Mouse (Mus musculus): ENCODE measurements around the gene Map3k3. TPM values are rescaled to one million over a fixed set of nuclear protein-coding genes. Genes with fewer than 3 reads are reported as not detected.

Map3k3 gene
- total and polyA plus RNA-seq, 3 experiments: 28.8 to 34.1 (median 32.3) TPM

GRCm38 (mm10) chr11:106158081-106158929, 73.9 kb downstream of the Map3k3 start (continued):
- 0 out of 2 replicates have a peak, but pooled peaks have one; percentile 35 for TF ChIP-seq CHD2 (IDR thresholded peaks at IDR 0.05; ENCODE audit: low read length)
- TF ChIP-seq GABPA (IDR thresholded peaks at IDR 0.05; ENCODE audit: insufficient replicate concordance, low read depth, low read length): no peak
- TF ChIP-seq ZC3H11A (IDR thresholded peaks at IDR 0.05; ENCODE audit: low read depth, low read length): no peak
- TF ChIP-seq USF1 (IDR thresholded peaks at IDR 0.05; ENCODE audit: low read depth, low read length): no peak
- TF ChIP-seq ZNF384 (IDR thresholded peaks at IDR 0.05; ENCODE audit: low read depth, low read length): no peak
- no peak for TF ChIP-seq MXI1 (IDR thresholded peaks at IDR 0.05; ENCODE audit: low read depth, low read length)
- no peak for TF ChIP-seq JUND (conservative IDR thresholded peaks at IDR 0.05; ENCODE audit: low read depth, low read length)
- no peak for TF ChIP-seq NRF1 (IDR thresholded peaks at IDR 0.05; ENCODE audit: low read depth, low read length)
- TF ChIP-seq ETS1 (conservative IDR thresholded peaks at IDR 0.05; ENCODE audit: low read depth, low read length): no peak
- TF ChIP-seq CTCF (conservative IDR thresholded peaks at IDR 0.05 in 1 of 2, IDR thresholded peaks at IDR 0.05 in 1 of 2; ENCODE audit: low read depth in 2 of 2, low read length in 2 of 2): peak; percentile 7 to 85; a peak in 2 of 4 replicates
- TF ChIP-seq RAD21 (IDR thresholded peaks at IDR 0.05; ENCODE audit: low read depth, low read length): peak; percentile 82

GRCm38 (mm10) chr11:106158930-106159215, 74.5 kb downstream of the Map3k3 start:
- Histone ChIP-seq H3K4me1 (ENCODE audit: control insufficient read depth in 1 of 2, insufficient read depth in 2 of 2) (peaks cover 31 to 65% of the 10 kb centered on the region in 2 experiments), H3K79me2 (replicated peaks; ENCODE audit: control insufficient read depth, extremely low read depth, insufficient read depth, poor library complexity, severe bottlenecking) (peaks cover 29% of the 10 kb centered on the region), H3K4me3 (replicated peaks in 1 of 3; ENCODE audit: low read depth in 2 of 3, low read length in 2 of 3, poor library complexity in 1 of 3) (peak overlapping the region; percentile 79 to 90 (median 85)), H3K9me3 (replicated peaks; ENCODE audit: low read length) (no peaks in the 10 kb centered on the region), H3K9ac (ENCODE audit: insufficient read depth, low read depth) (peak overlapping the region; percentile 96), H3K4me2 (ENCODE audit: insufficient read depth, low read depth, poor library complexity, severe bottlenecking) (peak overlapping the region; percentile 78), H3K27ac (ENCODE audit: insufficient read depth, low read depth) (peak overlapping the region; percentile 90), H3K27me3 (replicated peaks) (no peaks in the 10 kb centered on the region), H3K36me3 (replicated peaks in 1 of 2; ENCODE audit: control insufficient read depth in 1 of 2, insufficient read depth in 1 of 2, low read length in 1 of 2) (peaks cover 51 to 62% of the 10 kb centered on the region in 2 experiments)
- DNase-seq (ENCODE audit: extremely low read depth): no peak
- no peak for TF ChIP-seq BHLHE40 (IDR thresholded peaks at IDR 0.05; ENCODE audit: low read depth, low read length)
- TF ChIP-seq PAX5 (IDR thresholded peaks at IDR 0.05; ENCODE audit: low read length): no peak
- TF ChIP-seq EP300 (IDR thresholded peaks at IDR 0.05; ENCODE audit: low read length): no peak
- peak; percentile 11; the same call in 1 of the 2 replicates for TF ChIP-seq CHD1 (IDR thresholded peaks at IDR 0.05; ENCODE audit: low read depth, low read length)
- TF ChIP-seq KAT2A (IDR thresholded peaks at IDR 0.05; ENCODE audit: insufficient replicate concordance, low read length): no peak
- TF ChIP-seq ZKSCAN1 (IDR thresholded peaks at IDR 0.05; ENCODE audit: borderline replicate concordance, low read depth, low read length): no peak
- no peak for TF ChIP-seq TCF12 (IDR thresholded peaks at IDR 0.05; ENCODE audit: low read depth, low read length)
- peak; percentile 40; the same call in 1 of the 2 replicates for TF ChIP-seq ZMIZ1 (IDR thresholded peaks at IDR 0.05; ENCODE audit: low read depth, low read length)
- no peak for TF ChIP-seq ETS1 (conservative IDR thresholded peaks at IDR 0.05; ENCODE audit: low read depth, low read length)
- TF ChIP-seq POLR2A (IDR thresholded peaks at IDR 0.05; ENCODE audit: low read depth, low read length): no peak
- peak; percentile 51 for TF ChIP-seq UBTF (IDR thresholded peaks at IDR 0.05; ENCODE audit: low read depth, low read length)
- TF ChIP-seq ZC3H11A (IDR thresholded peaks at IDR 0.05; ENCODE audit: low read depth, low read length): no peak
- 0 out of 2 replicates have a peak, but pooled peaks have one; percentile 13 for TF ChIP-seq IRF4 (IDR thresholded peaks at IDR 0.05; ENCODE audit: low read depth, low read length)
- in situ Hi-C loops (cut with MboI; ENCODE audit: low pct_ligation_motif_present, low pct_unique_long_range_greater_than_20kb, low sequenced_read_pairs) (no loop called here), dilution Hi-C loops (cut with MboI; ENCODE audit: extremely low pct_ligation_motif_present, extremely low pct_unique_long_range_greater_than_20kb, low sequenced_read_pairs) (no loop called here)
